Mouse (Mus musculus) monocyte, adult 2 months (primary cell): ENCODE results near the gene Gm12253.

Experiments used
- DNase-seq, 2 experiments: peaks; one replicate each; pipeline ENCODE4 v3.0.0; 2022; ENCODE audit warnings: low spot score in 2 of 2, low read depth in 1 of 2

The Gm12253 gene

GRCm38 (mm10) chr11:58432259-58432658 is at the start of gene Gm12253:
Gene Gm12253 (plus strand): TSS chr11:58432559.
- DNase-seq: no peak

GRCm38 (mm10) chr11:58399985-58400645 is 32.2 kb upstream of the Gm12253 start:
- no peak for DNase-seq

- no peak for DNase-seq
Measured at GRCm38 (mm10) chr11:58400655-58401054, 31.7 kb upstream of the Gm12253 start.

GRCm38 (mm10) chr11:58408066-58408465 is 24.3 kb upstream of the Gm12253 start:
- DNase-seq: no peak

DNA sequence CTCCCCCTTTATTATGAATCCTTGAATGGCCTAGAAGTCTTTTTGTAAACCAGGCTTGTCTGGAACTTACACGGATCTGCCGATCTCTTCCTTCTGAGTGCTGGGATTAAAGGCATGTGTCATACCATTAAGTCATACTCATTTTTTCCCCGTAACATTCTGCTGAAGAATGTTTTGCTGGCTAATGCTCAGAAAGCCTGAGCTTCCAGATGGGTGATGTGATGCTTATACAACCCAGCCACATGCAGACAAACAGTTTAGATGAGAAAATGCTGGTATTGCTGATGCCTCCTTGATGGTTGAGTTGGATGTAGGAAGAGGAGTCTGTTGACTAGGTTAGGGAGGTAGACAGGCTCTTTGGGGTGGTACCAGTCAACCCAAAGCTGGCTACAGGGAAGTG is 14.0 kb upstream of the Gm12253 start:
- DNase-seq: no peak

DNA sequence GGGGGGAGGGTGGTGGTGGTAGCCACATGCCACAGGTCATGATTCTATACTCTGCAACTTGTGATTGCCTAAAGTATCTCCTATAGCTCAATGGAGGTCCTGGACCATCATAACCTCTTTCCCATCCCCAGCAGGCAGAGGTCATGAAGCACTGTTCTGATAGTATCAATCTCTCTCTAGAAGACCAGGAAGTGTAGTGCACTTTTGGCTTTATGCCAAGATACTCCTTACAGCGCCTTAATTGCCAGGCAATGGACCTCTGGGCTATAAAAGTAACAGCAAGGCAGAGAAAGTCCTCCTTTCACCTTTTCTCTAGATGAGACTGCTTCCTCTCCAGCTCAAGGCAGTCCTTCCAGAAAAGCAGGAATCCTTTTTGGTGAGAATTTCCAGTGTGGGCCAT is 11.5 kb upstream of the Gm12253 start, which contains the start of gene 1810065E05Rik:
TSS of gene 1810065E05Rik (plus strand) at position 297 of the 400 bp plus-strand sequence.
- no peak for DNase-seq

DNA sequence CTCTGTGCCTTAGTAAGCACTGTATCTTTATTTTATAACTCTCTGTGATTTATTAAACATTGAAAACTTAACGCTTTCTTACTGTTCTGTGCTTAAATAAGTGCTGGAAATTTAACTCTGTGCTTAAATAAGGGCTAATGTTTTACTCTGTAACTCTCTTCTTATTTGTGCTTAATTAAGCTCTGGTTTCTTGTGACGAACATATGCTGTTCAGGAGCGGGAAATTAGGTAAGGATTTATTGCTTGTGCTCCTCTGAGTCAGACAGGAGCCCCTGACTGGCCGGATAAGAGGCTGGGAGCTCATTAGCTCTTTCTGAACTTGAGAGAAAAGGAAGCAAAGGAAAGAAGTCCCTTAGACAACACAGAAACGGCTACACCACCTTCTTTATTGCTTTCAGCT is 5.5 kb downstream of the Gm12253 start:
- DNase-seq: no peak

DNA sequence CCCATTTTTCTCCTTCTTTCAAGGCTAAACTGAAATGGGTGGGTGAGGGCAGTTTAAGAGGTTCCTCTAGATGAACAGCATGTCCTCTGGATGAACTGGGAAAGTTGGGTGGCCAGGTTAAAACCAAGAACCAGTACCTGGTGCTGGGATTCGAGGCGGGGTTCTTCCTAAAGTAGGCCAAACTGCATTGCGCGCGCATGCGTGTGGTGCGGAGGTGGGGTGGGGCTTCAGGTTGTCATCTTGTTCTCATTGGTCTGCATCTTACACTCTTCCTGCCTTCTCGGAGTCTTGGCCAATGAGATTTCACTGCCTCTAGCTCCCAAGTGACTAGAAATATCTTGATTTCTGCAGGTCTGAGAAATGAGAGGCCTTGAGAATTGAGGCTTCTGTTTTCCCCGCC is 20.4 kb downstream of the Gm12253 start, which contains the start of gene Lypd9:
TSS of gene Lypd9 (minus strand) at position 165 of the 400 bp plus-strand sequence.
- no peak for DNase-seq

DNA sequence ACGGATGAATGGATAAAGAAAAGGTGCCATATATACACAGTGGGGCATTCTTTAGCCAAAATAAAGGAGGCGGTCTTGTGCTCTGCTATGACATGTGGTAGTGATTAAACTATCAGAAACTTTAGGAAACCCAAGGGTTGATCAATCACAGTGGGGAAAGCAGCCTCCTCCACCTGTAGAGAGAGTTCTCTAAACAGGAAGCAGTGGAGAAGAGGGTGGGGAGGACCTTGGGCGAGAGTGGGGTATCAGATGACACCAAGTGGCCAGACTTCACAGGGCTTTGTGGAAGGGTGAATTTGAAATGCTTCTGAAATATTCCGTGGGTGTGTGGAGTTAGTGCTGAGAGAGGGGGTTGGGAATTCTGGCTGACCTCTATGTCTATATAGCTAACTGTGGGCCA is 21.2 kb downstream of the Gm12253 start:
- DNase-seq: no peak

- no peak for DNase-seq
Measured at GRCm38 (mm10) chr11:58462170-58462569, 29.8 kb downstream of the Gm12253 start, which contains the start of gene Olfr30. Gene Olfr30 (minus strand): TSS chr11:58462270.
